Mouse (Mus musculus): ENCODE results near the gene Taf1.

Gene Taf1

DNA sequence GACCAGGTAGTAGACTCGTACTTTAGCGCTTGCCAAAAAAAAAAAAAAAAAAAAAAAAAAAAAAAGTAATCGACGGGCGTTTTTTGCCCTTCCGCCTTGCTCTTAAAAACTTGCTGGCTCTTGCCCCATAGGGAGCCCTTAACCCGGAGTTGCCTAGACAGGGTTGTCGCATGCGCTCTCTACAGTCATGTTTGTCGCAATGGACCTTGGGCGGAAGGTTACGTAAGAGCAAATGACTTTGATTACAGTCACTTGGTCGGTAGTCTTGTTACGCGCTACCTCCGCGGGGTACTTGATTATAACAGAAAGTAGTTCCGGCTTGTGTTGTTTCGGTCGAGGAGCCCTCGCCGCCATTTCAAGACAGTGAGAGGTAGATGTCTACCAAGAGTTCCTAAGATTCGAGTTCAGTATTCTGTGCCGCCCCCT, 107.2 kb downstream of the Taf1 start, which contains the start of gene Ogt:
Gene Ogt (plus strand): TSS at position 320 of the 426 bp plus-strand sequence.
- Histone ChIP-seq H3K27me3 (ENCODE audit: control insufficient read depth, insufficient read depth, low read length, poor library complexity, severe bottlenecking) (no peaks in the 10 kb centered on the region), H3K36me3 (ENCODE audit: control insufficient read depth, insufficient read depth, low read length, poor library complexity, severe bottlenecking) (peaks cover 3% of the 10 kb centered on the region; the same call in 1 of the 2 replicates)
- peak; percentile 96 for DNase-seq (ENCODE audit: low read depth, low spot score)

DNA sequence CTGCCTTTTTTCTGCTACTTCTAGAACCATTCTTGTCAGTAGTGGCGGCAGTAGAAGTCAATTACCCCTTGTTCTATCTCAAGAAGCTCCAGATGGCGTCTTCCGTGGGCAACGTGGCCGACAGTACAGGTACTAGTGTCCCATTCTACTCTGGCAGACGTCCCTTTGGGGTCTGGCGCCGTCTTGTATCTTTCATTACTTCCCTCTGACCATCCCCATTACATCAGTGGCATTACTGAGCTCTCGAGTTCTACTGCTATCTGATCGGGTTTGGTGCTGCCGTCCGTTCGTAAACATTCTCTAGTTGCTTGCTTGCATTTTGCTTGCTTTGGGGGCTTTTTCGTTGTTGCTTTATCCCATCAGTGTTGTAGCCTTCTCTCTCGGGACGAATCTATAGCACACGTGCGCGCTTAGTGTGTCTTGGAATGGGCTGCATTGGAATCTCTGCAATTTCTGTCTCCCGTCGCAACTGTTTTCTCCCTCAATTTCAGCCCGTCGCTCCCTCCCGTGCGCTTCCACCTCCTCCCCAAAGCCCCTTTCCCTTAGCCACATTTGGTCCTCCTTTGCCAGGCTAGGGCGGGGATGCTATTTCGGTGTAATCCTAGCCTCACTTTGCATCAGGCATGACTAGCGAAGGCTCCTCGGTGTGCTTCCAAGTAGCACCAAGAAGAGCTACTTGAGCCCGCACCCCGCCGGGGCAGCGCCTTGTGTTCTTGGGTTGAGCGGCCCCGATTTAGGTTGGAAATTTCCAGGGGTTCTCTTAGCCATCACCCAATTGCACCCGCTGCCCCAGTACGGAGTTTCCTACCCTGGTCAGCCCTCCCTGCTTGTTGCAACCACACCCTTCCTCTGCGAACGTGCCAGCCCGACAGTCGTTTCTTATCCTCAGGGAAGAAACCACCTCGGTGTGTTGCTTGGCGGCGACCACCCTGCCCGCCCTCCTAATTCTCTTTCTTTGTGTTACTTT, 107.9 kb downstream of the Taf1 start:
- no peaks in the 10 kb centered on the region for H3K27me3 ChIP-seq (ENCODE audit: control insufficient read depth, insufficient read depth, low read length, poor library complexity, severe bottlenecking)
- H3K36me3 ChIP-seq (ENCODE audit: control insufficient read depth, insufficient read depth, low read length, poor library complexity, severe bottlenecking), result peaks cover 3% of the 10 kb centered on the region; the same call in 1 of the 2 replicates
- peak; percentile 20 for DNase-seq (ENCODE audit: low read depth, low spot score)

DNA sequence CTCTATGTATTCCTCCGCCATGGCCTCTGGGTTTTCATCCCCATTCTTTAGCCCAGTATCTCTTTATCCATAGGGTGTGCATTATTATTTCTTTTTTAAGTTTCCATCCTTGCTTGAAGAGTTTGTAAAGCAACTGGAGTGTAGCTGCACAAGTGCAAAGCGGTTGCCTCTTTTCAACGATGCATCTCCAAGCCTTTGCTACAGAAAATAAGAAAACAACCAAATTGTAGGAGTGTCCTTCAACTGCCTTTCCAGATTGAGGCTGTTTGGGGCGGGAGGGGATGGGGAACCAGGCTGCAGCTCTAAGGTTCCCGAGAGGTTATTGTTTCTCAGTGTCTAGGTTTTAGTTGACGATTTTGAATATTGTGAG, 108.6 kb downstream of the Taf1 start:
- no peak for DNase-seq (ENCODE audit: low read depth, low spot score)
- peaks cover 3% of the 10 kb centered on the region; the same call in 1 of the 2 replicates for H3K36me3 ChIP-seq (ENCODE audit: control insufficient read depth, insufficient read depth, low read length, poor library complexity, severe bottlenecking)

DNA sequence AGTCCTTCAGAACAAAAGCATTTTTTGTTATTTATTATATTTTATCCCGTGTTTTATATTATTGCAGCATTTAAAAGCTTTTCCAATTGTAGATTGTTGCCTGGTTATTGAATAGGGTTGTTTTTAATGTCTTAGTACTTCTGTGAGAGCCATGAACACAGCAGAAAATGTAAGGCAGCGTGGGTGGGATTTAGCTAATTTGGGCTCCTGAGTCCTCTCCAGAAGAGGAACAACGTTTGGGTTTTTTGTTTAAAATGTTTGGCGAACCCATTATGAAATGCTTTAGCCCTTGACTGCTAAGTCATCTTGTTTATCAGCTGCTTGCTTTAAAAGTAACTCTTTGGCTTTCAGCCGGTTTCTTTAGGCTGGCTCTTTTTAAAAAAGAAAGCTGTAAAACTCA, 109.6 kb downstream of the Taf1 start:
- no peaks in the 10 kb centered on the region for H3K27me3 ChIP-seq (ENCODE audit: control insufficient read depth, insufficient read depth, low read length, poor library complexity, severe bottlenecking)
- H3K36me3 ChIP-seq (ENCODE audit: control insufficient read depth, insufficient read depth, low read length, poor library complexity, severe bottlenecking), result peaks cover 3% of the 10 kb centered on the region; the same call in 1 of the 2 replicates
- DNase-seq (ENCODE audit: low read depth, low spot score), result no peak

More for the DNA sequence above, 108.6 kb downstream of the Taf1 start:
- H3K27me3 ChIP-seq (ENCODE audit: control insufficient read depth, insufficient read depth, low read length, poor library complexity, severe bottlenecking), result no peaks in the 10 kb centered on the region

DNA sequence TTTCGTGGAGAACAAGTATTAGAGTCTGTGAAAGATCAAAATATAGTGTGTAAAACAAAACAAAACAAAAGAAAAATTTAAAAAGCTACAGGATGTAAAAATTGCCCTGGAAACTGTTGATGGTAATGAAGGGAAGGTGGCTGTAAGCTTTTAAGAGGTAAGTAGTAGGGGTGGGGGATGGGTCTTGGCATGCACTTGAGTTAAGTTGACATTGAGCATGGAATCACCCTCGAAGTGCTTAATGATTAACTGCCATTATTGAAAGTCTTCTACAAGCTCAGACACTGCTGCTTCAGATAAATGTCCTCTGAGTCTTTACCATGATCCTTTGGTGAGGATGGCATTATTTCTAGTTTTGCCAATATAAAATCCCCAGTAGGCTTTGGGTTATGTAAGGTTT, 112.8 kb downstream of the Taf1 start:
- Histone ChIP-seq H3K36me3 (ENCODE audit: control insufficient read depth, insufficient read depth, low read length, poor library complexity, severe bottlenecking) (peaks cover 3% of the 10 kb centered on the region; the same call in 1 of the 2 replicates), H3K27me3 (ENCODE audit: control insufficient read depth, insufficient read depth, low read length, poor library complexity, severe bottlenecking) (no peaks in the 10 kb centered on the region)
- no peak for DNase-seq (ENCODE audit: low read depth, low spot score)

DNA sequence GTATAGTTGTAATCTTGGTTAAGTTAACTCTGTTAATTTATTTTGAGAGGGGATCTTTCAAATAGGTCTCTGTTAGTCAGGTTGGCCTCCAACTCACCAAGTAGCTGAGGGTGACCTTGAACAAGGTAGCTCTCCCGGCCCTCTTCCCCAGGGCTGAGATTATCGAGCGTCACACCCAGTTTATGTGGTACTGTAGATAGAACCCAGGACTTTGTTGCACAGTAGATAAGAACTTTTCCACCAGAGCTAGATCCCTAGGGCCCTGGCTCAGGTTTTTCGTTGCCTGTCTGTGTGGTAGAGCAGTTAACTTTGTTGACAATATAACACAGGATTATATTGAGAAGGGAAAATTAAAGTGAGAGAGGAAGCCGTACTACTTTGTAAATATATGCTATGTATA, 114.1 kb downstream of the Taf1 start:
- peaks cover 3% of the 10 kb centered on the region; the same call in 1 of the 2 replicates for H3K36me3 ChIP-seq (ENCODE audit: control insufficient read depth, insufficient read depth, low read length, poor library complexity, severe bottlenecking)
- no peaks in the 10 kb centered on the region for H3K27me3 ChIP-seq (ENCODE audit: control insufficient read depth, insufficient read depth, low read length, poor library complexity, severe bottlenecking)
- DNase-seq (ENCODE audit: low read depth, low spot score), result no peak

Measured in splenic B cell, adult 2 months (primary cell).